Mouse (Mus musculus) forebrain, embryonic 11.5 days (tissue): ENCODE measurements around the gene Erich3. TPM values are rescaled to one million over a fixed set of nuclear protein-coding genes. Genes with fewer than 3 reads are reported as not detected.

Experiments
- ATAC-seq: fragments of 200-750 bp; cut with Nextera tagmentation; replicated peaks from 2 replicates; pipeline ENCODE4 v1.8.0; 2017; ENCODE audit warnings: moderate TSS enrichment; ENCODE audit not compliant: low FRiP score
- DNase-seq: peaks from one replicate; pipeline ENCODE4 v3.0.0-alpha.2; 2017; ENCODE audit warnings: low spot score
- H3K27ac ChIP-seq: fragments of 300-500 bp; sonication (generic); 2 replicates; pipeline ENCODE4 v1.5.1; 2014; ENCODE audit warnings: low read depth, low read length
- H3K27me3 ChIP-seq: fragments of 300-500 bp; sonication (generic); 2 replicates; pipeline ENCODE4 v1.6.1; 2014; ENCODE audit warnings: mild to moderate bottlenecking, low read length, mixed read lengths; ENCODE audit not compliant: control insufficient read depth, insufficient read depth
- H3K36me3 ChIP-seq: fragments of 300-500 bp; sonication (generic); 2 replicates; pipeline ENCODE4 v1.6.1; 2014; ENCODE audit warnings: mild to moderate bottlenecking, low read length, moderate library complexity, mixed read lengths; ENCODE audit not compliant: control insufficient read depth, insufficient read depth
- H3K4me1 ChIP-seq: fragments of 300-500 bp; sonication (generic); replicated peaks from 2 replicates; pipeline ENCODE4 v1.6.1; 2014; ENCODE audit warnings: low read length, mixed read lengths; ENCODE audit not compliant: control insufficient read depth, insufficient read depth
- H3K4me2 ChIP-seq: fragments of 300-500 bp; sonication (generic); 2 replicates; pipeline ENCODE4 v1.6.1; 2014; ENCODE audit warnings: low read depth, mild to moderate bottlenecking, low read length, moderate library complexity, mixed read lengths; ENCODE audit not compliant: severe bottlenecking
- H3K4me3 ChIP-seq: fragments of 300-500 bp; sonication (generic); 2 replicates; pipeline ENCODE4 v1.5.1; 2014; ENCODE audit warnings: low read depth, low read length
- H3K9ac ChIP-seq: fragments of 300-500 bp; sonication (generic); 2 replicates; pipeline ENCODE4 v1.6.1; 2014; ENCODE audit warnings: low read length
- H3K9me3 ChIP-seq: fragments of 300-500 bp; sonication (generic); 2 replicates; pipeline ENCODE4 v1.6.1; 2016; ENCODE audit warnings: low read length, mixed read lengths; ENCODE audit not compliant: control insufficient read depth
- WGBS: fragments of 180-500 bp; shearing (Covaris S2); extraction: QIAGEN DNeasy Blood & Tissue Kit; methylation state at CpG from one replicate; pipeline ENCODE4 v1.1.7; 2014; 5-methylcytosine and 5-hydroxymethylcytosine counted together
- polyA plus RNA-seq: library from polyadenylated mRNA; unstranded; fragments of >200 nt; fragmentation: Nextera tagmentation; extraction: Ambion mirVana; gene quantifications from 2 replicates; pipeline ENCODE4 v1.2.1, GENCODE M21; 2014

The Erich3 gene
- polyA plus RNA-seq, 1 experiment from 2014 or later, result 0.47 TPM

DNA sequence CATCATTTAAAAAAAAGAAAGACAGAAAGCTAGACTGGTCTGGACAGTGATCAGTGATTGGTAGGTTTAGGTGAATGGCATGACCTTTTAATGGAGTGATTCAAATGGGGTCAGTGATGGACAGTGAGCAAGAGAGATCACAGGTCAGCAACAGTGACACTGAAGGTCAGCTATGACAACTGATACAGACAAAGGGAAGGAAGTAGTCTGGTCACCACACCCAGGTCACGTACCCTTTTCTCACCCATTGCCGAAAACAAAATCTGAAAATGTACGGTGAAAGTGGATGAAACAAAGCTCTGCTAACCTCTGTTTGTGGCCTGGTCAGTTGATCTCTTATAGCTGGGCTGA, 28.9 kb downstream of the Erich3 start:
- Histone ChIP-seq H3K36me3 (no peaks in the 10 kb centered on the region), H3K4me3 (no peak overlapping the region), H3K27me3 (no peaks in the 10 kb centered on the region), H3K4me1 (no peaks in the 10 kb centered on the region), H3K9me3 (no peaks in the 10 kb centered on the region), H3K27ac (no peak overlapping the region), H3K9ac (no peak overlapping the region), H3K4me2 (no peak overlapping the region)
- DNase-seq, result no peak
- WGBS, result 81% methylated on average over 3 of the region's 3 CpGs
- ATAC-seq, result peak; percentile 18; the same call in 1 of the 2 replicates

DNA sequence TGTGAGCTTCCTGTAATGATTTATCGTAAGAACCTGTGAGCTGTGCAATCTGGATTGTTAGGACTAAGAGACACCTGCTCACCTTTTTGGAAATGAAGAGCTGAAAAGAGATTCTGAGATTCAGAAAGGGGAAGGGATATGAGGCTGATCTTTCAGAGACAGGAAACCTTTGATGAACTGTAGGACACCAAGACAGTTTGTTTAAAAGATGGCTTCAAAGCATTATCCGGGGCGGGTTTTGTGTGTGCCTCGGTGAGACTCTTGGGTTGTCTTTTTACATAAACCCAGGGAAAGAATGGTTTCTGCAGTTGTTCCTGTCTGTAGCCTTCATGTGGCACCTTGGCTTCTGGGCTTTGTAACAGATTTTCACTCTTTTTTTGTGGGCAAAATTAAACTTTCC, 30.2 kb downstream of the Erich3 start:
- 90% methylated on average over 4 of the region's 4 CpGs for WGBS
- H3K9ac ChIP-seq, result no peak overlapping the region
- no peaks in the 10 kb centered on the region for H3K4me1 ChIP-seq
- no peaks in the 10 kb centered on the region for H3K27me3 ChIP-seq
- ATAC-seq, result no peak
- no peak overlapping the region for H3K4me3 ChIP-seq
- H3K36me3 ChIP-seq, result no peaks in the 10 kb centered on the region
- no peak for DNase-seq
- H3K27ac ChIP-seq, result no peak overlapping the region
- H3K9me3 ChIP-seq, result no peaks in the 10 kb centered on the region
- no peak overlapping the region for H3K4me2 ChIP-seq

DNA sequence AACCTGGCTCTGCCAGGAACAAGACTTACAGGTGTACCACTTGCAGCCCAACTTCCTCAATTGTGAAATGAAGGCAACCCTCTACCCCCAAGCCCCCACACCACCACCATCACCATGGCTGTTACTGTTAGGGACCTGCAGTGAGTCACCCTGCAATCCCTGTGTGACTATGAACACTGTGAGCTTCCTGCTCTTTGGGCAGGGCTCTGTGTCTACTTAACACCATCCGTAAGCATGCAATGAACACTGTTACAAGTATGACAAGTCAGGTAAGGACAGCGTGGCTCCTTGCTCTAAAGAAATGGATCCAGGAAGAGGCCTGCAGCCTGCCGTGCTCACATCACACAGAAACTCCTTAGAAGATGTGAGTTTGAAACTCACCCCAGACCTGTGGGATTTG, 33.0 kb downstream of the Erich3 start:
- no peak overlapping the region for H3K9ac ChIP-seq
- 75% methylated on average over 3 of the region's 3 CpGs for WGBS
- no peak overlapping the region for H3K4me2 ChIP-seq
- H3K27ac ChIP-seq, result no peak overlapping the region
- no peaks in the 10 kb centered on the region; the same call in 1 of the 2 replicates for H3K4me1 ChIP-seq
- H3K4me3 ChIP-seq, result no peak overlapping the region
- DNase-seq, result no peak
- no peaks in the 10 kb centered on the region for H3K9me3 ChIP-seq
- no peak for ATAC-seq
- no peaks in the 10 kb centered on the region for H3K27me3 ChIP-seq
- H3K36me3 ChIP-seq, result no peaks in the 10 kb centered on the region

DNA sequence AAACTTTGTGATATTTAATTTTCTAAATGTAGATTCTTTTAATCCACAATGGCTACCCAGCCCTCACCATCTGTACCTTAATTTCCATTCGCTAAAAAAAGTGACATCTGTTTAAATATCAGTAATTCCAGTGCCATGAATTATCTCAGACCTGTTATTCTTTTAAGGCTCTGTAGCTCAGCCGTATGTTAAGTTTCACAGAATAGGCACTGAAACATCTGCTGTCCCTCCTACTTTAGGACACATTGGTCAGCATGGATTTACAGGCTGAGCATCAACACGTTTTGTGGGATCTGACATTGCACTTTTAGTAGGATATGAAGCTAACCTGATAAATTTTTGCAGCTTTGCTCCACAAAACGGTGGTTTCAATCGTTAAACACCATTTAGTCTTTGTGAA, 35.2 kb downstream of the Erich3 start:
- no peak overlapping the region for H3K9ac ChIP-seq
- no peaks in the 10 kb centered on the region; the same call in 1 of the 2 replicates for H3K4me1 ChIP-seq
- ATAC-seq, result no peak
- H3K27ac ChIP-seq, result no peak overlapping the region
- H3K36me3 ChIP-seq, result no peaks in the 10 kb centered on the region
- no peak for DNase-seq
- no peaks in the 10 kb centered on the region for H3K27me3 ChIP-seq
- no peak overlapping the region for H3K4me3 ChIP-seq
- H3K9me3 ChIP-seq, result no peaks in the 10 kb centered on the region
- 68% methylated on average over 5 of the region's 5 CpGs for WGBS
- no peak overlapping the region for H3K4me2 ChIP-seq

DNA sequence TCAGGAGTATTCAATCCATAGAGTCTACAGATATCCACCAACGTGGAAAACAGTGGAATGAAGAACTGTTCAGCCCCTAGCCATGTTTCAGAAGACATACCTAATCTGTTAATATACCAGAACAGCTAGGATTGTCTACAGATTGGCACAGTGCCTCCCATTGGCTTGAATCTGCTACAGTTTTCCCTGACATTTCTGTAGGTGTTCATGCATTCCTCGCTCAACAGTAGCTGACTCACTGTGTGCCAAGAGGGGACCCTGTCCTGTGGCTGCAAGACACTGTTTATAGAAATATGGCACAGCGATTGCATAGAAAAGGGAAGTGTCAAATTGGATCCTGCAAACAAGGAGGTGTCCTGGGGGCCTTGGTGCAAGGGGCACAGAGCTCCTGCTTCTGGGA, 36.6 kb downstream of the Erich3 start:
- DNase-seq, result no peak
- WGBS, result 88% methylated on average over 3 of the region's 3 CpGs

DNA sequence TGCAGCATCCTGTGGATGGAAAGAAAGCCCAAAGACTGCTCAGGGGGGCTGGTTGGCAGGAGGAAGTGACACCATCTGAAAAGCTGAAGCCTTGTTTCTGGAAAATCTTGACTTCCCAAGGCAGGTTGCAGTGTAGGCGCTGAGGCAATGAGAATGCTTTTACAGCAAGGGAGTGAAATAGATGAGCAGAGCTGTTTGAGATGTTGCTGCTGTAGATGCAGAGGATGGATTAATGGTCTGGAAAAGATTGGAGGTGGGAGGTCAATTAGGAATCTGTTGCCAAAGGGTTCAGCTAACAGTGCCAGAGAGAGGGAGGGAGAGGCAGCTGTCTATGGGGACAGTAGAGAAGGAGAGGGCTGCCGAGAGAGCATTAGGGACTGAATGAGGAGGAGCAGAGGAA, 37.1 kb downstream of the Erich3 start:
- ATAC-seq, result no peak
- Histone ChIP-seq H3K4me2 (no peak overlapping the region), H3K4me3 (no peak overlapping the region), H3K27me3 (no peaks in the 10 kb centered on the region), H3K36me3 (no peaks in the 10 kb centered on the region), H3K9me3 (no peaks in the 10 kb centered on the region), H3K27ac (no peak overlapping the region), H3K9ac (no peak overlapping the region), H3K4me1 (no peaks in the 10 kb centered on the region; the same call in 1 of the 2 replicates)
- WGBS, result 73% methylated on average over 2 of the region's 2 CpGs
- no peak for DNase-seq

More for the DNA sequence above, 36.6 kb downstream of the Erich3 start:
- Histone ChIP-seq H3K4me3 (no peak overlapping the region), H3K9me3 (no peaks in the 10 kb centered on the region), H3K27ac (no peak overlapping the region), H3K4me1 (no peaks in the 10 kb centered on the region; the same call in 1 of the 2 replicates), H3K9ac (no peak overlapping the region), H3K36me3 (no peaks in the 10 kb centered on the region), H3K27me3 (no peaks in the 10 kb centered on the region), H3K4me2 (no peak overlapping the region)
- ATAC-seq, result no peak

DNA sequence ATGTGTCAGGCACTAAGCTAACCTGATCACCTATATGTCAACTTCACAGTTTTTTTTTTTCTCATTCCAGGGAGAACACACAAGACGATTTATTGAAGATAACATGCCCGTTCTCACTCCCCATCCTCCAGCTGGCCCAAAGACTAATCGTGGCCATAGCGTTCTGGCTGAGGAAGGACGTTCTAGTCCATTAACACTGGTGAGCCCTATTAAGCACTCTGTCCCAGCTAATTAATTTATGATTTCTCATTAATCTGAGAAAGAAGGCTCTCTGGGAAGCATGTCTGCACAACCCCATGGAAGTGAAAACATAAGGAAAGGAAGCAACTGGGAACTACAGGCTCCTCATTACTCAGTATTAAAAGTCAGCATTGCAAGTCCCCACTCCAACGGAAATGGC, 41.1 kb downstream of the Erich3 start:
- 80% methylated on average over 6 of the region's 6 CpGs for WGBS
- no peak overlapping the region for H3K4me3 ChIP-seq
- no peaks in the 10 kb centered on the region for H3K9me3 ChIP-seq
- ATAC-seq, result no peak
- H3K9ac ChIP-seq, result no peak overlapping the region
- H3K36me3 ChIP-seq, result no peaks in the 10 kb centered on the region
- no peak for DNase-seq
- H3K4me1 ChIP-seq, result no peaks in the 10 kb centered on the region; the same call in 1 of the 2 replicates
- H3K4me2 ChIP-seq, result no peak overlapping the region
- H3K27me3 ChIP-seq, result no peaks in the 10 kb centered on the region
- H3K27ac ChIP-seq, result no peak overlapping the region

DNA sequence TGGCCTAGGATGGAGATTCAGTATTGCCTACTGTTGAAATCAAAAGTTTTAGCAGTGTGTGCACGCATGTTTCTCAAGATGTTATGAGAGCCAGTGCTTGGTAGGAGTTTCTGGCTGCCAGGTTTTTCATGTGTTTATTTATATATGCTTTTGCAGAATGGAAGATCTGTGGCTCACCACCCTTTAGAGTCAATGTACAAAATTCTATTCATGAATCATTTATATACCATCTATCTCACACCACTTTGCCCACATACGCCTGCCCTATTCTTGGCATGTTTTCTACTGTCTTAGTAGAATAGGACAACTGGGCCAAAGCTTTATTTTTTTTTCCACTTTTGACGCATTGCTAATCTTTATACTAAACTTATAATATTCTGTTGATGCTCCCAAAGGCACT, 44.5 kb downstream of the Erich3 start:
- Histone ChIP-seq H3K4me1 (no peaks in the 10 kb centered on the region), H3K27ac (no peak overlapping the region), H3K36me3 (no peaks in the 10 kb centered on the region), H3K9me3 (no peaks in the 10 kb centered on the region), H3K4me3 (no peak overlapping the region), H3K27me3 (no peaks in the 10 kb centered on the region), H3K4me2 (no peak overlapping the region), H3K9ac (no peak overlapping the region)
- ATAC-seq, result no peak
- WGBS, result 93% methylated on average over 3 of the region's 3 CpGs
- DNase-seq, result no peak

DNA sequence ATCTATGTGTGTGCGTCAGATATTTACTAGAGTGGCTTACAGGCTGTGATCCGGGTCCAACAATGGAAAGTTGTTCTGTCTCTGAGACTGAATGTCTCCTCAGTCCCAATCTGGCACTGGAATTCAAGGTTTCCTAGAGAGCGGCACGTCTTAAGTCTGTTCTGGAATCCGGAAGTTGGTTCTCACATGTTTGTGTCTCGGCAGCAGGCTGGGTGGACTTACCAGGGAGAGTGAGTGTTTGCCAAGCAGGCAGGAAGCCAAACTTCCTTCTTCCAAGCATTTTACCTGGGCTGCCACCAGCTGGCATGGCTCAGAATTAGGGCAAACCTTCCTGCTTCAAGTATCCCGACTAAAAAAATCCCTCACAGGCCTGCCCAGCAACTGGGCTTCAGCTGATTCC, 59.5 kb downstream of the Erich3 start:
- DNase-seq (no peak), ATAC-seq (no peak)
- no peaks in the 10 kb centered on the region for H3K4me1 ChIP-seq
- no peak overlapping the region for H3K27ac ChIP-seq
- H3K4me2 ChIP-seq, result no peak overlapping the region
- no peak overlapping the region for H3K9ac ChIP-seq
- H3K4me3 ChIP-seq, result no peak overlapping the region
- no peaks in the 10 kb centered on the region for H3K36me3 ChIP-seq
- H3K9me3 ChIP-seq, result no peaks in the 10 kb centered on the region
- WGBS, result 78% methylated on average over 7 of the region's 7 CpGs
- no peaks in the 10 kb centered on the region for H3K27me3 ChIP-seq
